Mouse (Mus musculus) hindbrain, embryonic 14.5 days (tissue): ENCODE data around the gene Wdr13. TPM values are rescaled to one million over a fixed set of nuclear protein-coding genes. Genes with fewer than 3 reads are reported as not detected.
"Not testable (repeated sequence)": the region's sequence is repeated elsewhere in the genome, so short reads cannot be mapped to it uniquely, and the experiment has no call there.

Experiments used
- ATAC-seq: fragments of 200-750 bp; cut with Nextera tagmentation; 2 replicates; pipeline ENCODE4 v1.8.0; 2017; ENCODE audit warnings: moderate number of reproducible peaks, mild to moderate bottlenecking, moderate TSS enrichment, moderate library complexity; ENCODE audit not compliant: low FRiP score
- DNase-seq: peaks from one replicate; pipeline ENCODE4 v3.0.0-alpha.2; 2015; ENCODE audit warnings: low spot score
- H3K27ac ChIP-seq: fragments of 300-500 bp; sonication (generic); 2 replicates; pipeline ENCODE4 v1.5.1; 2014; ENCODE audit warnings: mild to moderate bottlenecking, moderate library complexity
- H3K27me3 ChIP-seq: fragments of 300-500 bp; sonication (generic); 2 replicates; pipeline ENCODE4 v1.6.1; 2014; ENCODE audit warnings: mild to moderate bottlenecking, low read length, mixed read lengths; ENCODE audit not compliant: control insufficient read depth, insufficient read depth
- H3K36me3 ChIP-seq: fragments of 300-500 bp; sonication (generic); replicated peaks from 2 replicates; pipeline ENCODE4 v1.6.1; 2014; ENCODE audit not compliant: control insufficient read depth, insufficient read depth
- H3K4me1 ChIP-seq: fragments of 300-500 bp; sonication (generic); replicated peaks from 2 replicates; pipeline ENCODE4 v1.6.1; 2014; ENCODE audit warnings: antibody characterized with exemption, low read length, mixed read lengths; ENCODE audit not compliant: control insufficient read depth, insufficient read depth
- H3K4me2 ChIP-seq: fragments of 300-500 bp; sonication (generic); replicated peaks from 2 replicates; pipeline ENCODE4 v1.6.1; 2014; ENCODE audit warnings: mild to moderate bottlenecking, moderate library complexity
- H3K4me3 ChIP-seq: fragments of 300-500 bp; sonication (generic); replicated peaks from 2 replicates; pipeline ENCODE4 v1.5.1; 2014; ENCODE audit warnings: mild to moderate bottlenecking, low read length
- H3K9ac ChIP-seq: fragments of 300-500 bp; sonication (generic); 2 replicates; pipeline ENCODE4 v1.6.1; 2014
- H3K9me3 ChIP-seq: fragments of 300-500 bp; sonication (generic); 2 replicates; pipeline ENCODE4 v1.6.1; 2016; ENCODE audit warnings: low read length; ENCODE audit not compliant: control insufficient read depth
- WGBS: fragments of 180-500 bp; shearing (Covaris S2); extraction: QIAGEN DNeasy Blood & Tissue Kit; methylation state at CpG from one replicate; pipeline ENCODE4 v1.1.7; 2014; 5-methylcytosine and 5-hydroxymethylcytosine counted together
- polyA plus RNA-seq: library from polyadenylated mRNA; unstranded; fragments of >200 nt; fragmentation: Nextera tagmentation; extraction: Ambion mirVana; gene quantifications from 2 replicates; pipeline ENCODE4 v1.2.1, GENCODE M21; 2014

Wdr13 gene
- polyA plus RNA-seq, 1 experiment from 2014 or later: 56.6 TPM

- WGBS: 86% methylated on average over 9 of the region's 10 CpGs
- Histone ChIP-seq H3K27me3 (no peaks in the 10 kb centered on the region), H3K4me2 (peak overlapping the region; percentile 48), H3K4me3 (peak overlapping the region; percentile 20), H3K27ac (peak overlapping the region; percentile 64), H3K4me1 (peaks cover 4% of the 10 kb centered on the region; the same call in 1 of the 2 replicates), H3K9me3 (no peaks in the 10 kb centered on the region), H3K36me3 (no peaks in the 10 kb centered on the region), H3K9ac (peak overlapping the region; percentile 49)
- no peak for ATAC-seq
- no peak for DNase-seq
These were observed 37.1 kb downstream of the Wdr13 start for GRCm38 (mm10) chrX:8095546-8095945.

- 73% methylated on average over 4 of the region's 5 CpGs for WGBS
- not testable (repeated sequence) for H3K9ac ChIP-seq, DNase-seq, ATAC-seq, H3K4me2 ChIP-seq, H3K27ac ChIP-seq, H3K4me3 ChIP-seq, H3K27me3 ChIP-seq, H3K9me3 ChIP-seq, H3K4me1 ChIP-seq, H3K36me3 ChIP-seq
These were observed 41.7 kb downstream of the Wdr13 start for GRCm38 (mm10) chrX:8090954-8091347.

GRCm38 (mm10) chrX:8090346-8090953, 42.2 kb downstream of the Wdr13 start, which contains the start of gene Was:
Was (minus strand) TSS chrX:8090498.
- DNase-seq: no peak
- H3K4me2 ChIP-seq: no peak within 1 kb of the TSS
- H3K4me3 ChIP-seq: no peak within 1 kb of the TSS
- H3K27me3 ChIP-seq: no peaks in the 10 kb centered on the region
- no peaks in the 10 kb centered on the region for H3K36me3 ChIP-seq
- 86% methylated on average over 14 of the region's 14 CpGs for WGBS
- no peak within 1 kb of the TSS for H3K27ac ChIP-seq
- H3K4me1 ChIP-seq: no peaks in the 10 kb centered on the region
- no peak within 1 kb of the TSS for H3K9ac ChIP-seq
- no peak for ATAC-seq
- no peaks in the 10 kb centered on the region for H3K9me3 ChIP-seq

- no peak overlapping the region for H3K27ac ChIP-seq
- ATAC-seq (no peak), DNase-seq (no peak)
- no peak overlapping the region for H3K4me2 ChIP-seq
- 90% methylated on average over 3 of the region's 3 CpGs for WGBS
- no peaks in the 10 kb centered on the region for H3K4me1 ChIP-seq
- no peak overlapping the region for H3K9ac ChIP-seq
- H3K9me3 ChIP-seq: no peaks in the 10 kb centered on the region
- H3K36me3 ChIP-seq: no peaks in the 10 kb centered on the region
- no peak overlapping the region for H3K4me3 ChIP-seq
- no peaks in the 10 kb centered on the region for H3K27me3 ChIP-seq
These were observed 42.9 kb downstream of the Wdr13 start for GRCm38 (mm10) chrX:8089746-8090145.

GRCm38 (mm10) chrX:8085611-8086010, 47.1 kb downstream of the Wdr13 start:
- Histone ChIP-seq H3K27ac (no peak overlapping the region), H3K36me3 (no peaks in the 10 kb centered on the region), H3K9me3 (no peaks in the 10 kb centered on the region), H3K4me2 (no peak overlapping the region), H3K9ac (no peak overlapping the region), H3K4me3 (no peak overlapping the region), H3K4me1 (no peaks in the 10 kb centered on the region), H3K27me3 (no peaks in the 10 kb centered on the region)
- WGBS: 83% methylated on average over 8 of the region's 8 CpGs
- no peak for ATAC-seq
- DNase-seq: no peak

- H3K9me3 ChIP-seq: no peaks in the 10 kb centered on the region
- no peak for ATAC-seq
- no peak for DNase-seq
- WGBS: 89% methylated on average over 6 of the region's 6 CpGs
- H3K27ac ChIP-seq: no peak overlapping the region
- no peak overlapping the region for H3K4me2 ChIP-seq
- H3K4me1 ChIP-seq: no peaks in the 10 kb centered on the region
- H3K9ac ChIP-seq: no peak overlapping the region
- H3K27me3 ChIP-seq: no peaks in the 10 kb centered on the region
- H3K36me3 ChIP-seq: no peaks in the 10 kb centered on the region
- no peak overlapping the region for H3K4me3 ChIP-seq
These were observed 47.9 kb downstream of the Wdr13 start for GRCm38 (mm10) chrX:8084771-8085259.

GRCm38 (mm10) chrX:8075104-8075503, 57.6 kb downstream of the Wdr13 start:
- Histone ChIP-seq H3K27ac (peak overlapping the region; percentile 89), H3K4me1 (no peaks in the 10 kb centered on the region; the same call in 1 of the 2 replicates), H3K27me3 (no peaks in the 10 kb centered on the region), H3K36me3 (0 out of 2 replicates have a peak, but pooled peaks cover 4% of the 10 kb centered on the region), H3K4me3 (peak overlapping the region; percentile 49), H3K9ac (peak overlapping the region; percentile 56), H3K4me2 (peak overlapping the region; percentile 50), H3K9me3 (no peaks in the 10 kb centered on the region)
- 41% methylated on average over 3 of the region's 3 CpGs for WGBS
- ATAC-seq: no peak; the same call in none of the 2 replicates
- no peak for DNase-seq

- Histone ChIP-seq H3K27me3 (no peaks in the 10 kb centered on the region), H3K4me3 (peak within 1 kb of the TSS; percentile 49)
- 31% methylated on average over 46 of the region's 46 CpGs for WGBS
These were observed 58.2 kb downstream of the Wdr13 start, which contains the start of gene Suv39h1 for GRCm38 (mm10) chrX:8074430-8075014. Suv39h1 (minus strand) TSS chrX:8074760.

GRCm38 (mm10) chrX:8073881-8074429, 58.7 kb downstream of the Wdr13 start:
- ATAC-seq: peak; percentile 36
- Histone ChIP-seq H3K36me3 (peaks cover 7% of the 10 kb centered on the region; the same call in 1 of the 2 replicates), H3K4me3 (peak overlapping the region; percentile 49), H3K9me3 (no peaks in the 10 kb centered on the region), H3K9ac (peak overlapping the region; percentile 62), H3K4me2 (peak overlapping the region; percentile 50), H3K4me1 (no peaks in the 10 kb centered on the region; the same call in 1 of the 2 replicates), H3K27ac (peak overlapping the region; percentile 83), H3K27me3 (no peaks in the 10 kb centered on the region)
- peak; percentile 23 for DNase-seq
- WGBS: 28% methylated on average over 51 of the region's 64 CpGs

More at GRCm38 (mm10) chrX:8074430-8075014, 58.2 kb downstream of the Wdr13 start, which contains the start of gene Suv39h1:
- Histone ChIP-seq H3K9ac (peak within 1 kb of the TSS; percentile 62), H3K4me2 (peak within 1 kb of the TSS; percentile 50), H3K27ac (peak within 1 kb of the TSS; percentile 89), H3K36me3 (0 out of 2 replicates have a peak, but pooled peaks cover 4% of the 10 kb centered on the region), H3K9me3 (no peaks in the 10 kb centered on the region), H3K4me1 (no peaks in the 10 kb centered on the region; the same call in 1 of the 2 replicates)
- ATAC-seq: peak; percentile 96
- peak; percentile 88 for DNase-seq
